Mouse (Mus musculus): ENCODE measurements around the gene Kcnj1. TPM values are rescaled to one million over a fixed set of nuclear protein-coding genes. Genes with fewer than 3 reads are reported as not detected.

Gene Kcnj1
- polyA plus RNA-seq, 1 experiment from 2014 or later, result 0.09 TPM

DNA sequence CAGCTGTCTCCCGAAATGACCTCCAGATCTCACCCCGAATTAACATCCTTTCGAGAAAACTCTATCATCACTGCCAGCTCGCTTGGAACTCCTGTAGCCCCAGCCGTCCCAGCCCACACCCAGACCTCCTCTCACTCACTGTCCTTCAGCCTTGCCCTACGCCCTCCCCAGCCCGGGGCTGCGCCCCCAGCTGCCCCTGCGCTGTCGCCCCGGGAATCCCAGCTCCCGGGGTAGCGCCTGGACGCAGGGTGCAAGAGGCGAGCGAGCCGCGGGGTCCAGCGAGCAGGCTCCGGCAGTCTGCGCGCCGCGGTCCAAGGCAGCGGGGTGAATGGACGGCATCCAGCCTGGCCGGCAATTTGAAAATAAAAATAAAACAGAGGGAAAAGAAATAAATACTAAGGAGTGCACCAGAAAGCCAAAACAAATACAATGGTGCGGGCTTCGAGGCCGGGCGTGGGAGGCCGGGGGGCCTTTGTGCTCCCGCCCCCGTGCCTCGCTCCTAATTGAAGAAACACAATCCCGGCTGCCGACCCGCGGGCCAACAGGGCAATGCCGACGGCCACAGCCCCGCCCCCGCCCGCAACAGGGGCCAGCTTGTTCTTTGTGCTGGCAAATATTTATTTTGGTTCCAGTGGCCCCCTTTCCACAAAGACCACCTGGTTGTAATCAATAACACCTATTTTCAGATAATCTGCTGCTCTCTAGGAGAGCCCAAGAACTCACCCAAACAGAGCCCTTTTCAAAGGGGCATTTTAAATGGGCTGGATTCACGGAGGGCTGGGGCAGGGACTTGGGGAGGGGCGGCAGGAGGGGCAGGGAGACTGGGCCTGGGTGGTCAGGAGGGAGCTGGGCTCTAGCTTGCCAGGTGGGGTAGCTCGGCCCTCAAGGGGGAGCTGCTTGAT is 37.0 kb downstream of the Kcnj1 start:
- ATAC-seq (ENCODE audit: low FRiP score) (peak; percentile 51; the same call in 1 of the 2 replicates), DNase-seq (ENCODE audit: low spot score) (no peak)
- Histone ChIP-seq H3K9ac (peak overlapping the region; percentile 55), H3K4me2 (replicated peaks) (peak overlapping the region; percentile 69), H3K9me3 (ENCODE audit: control insufficient read depth, low read length) (no peaks in the 10 kb centered on the region), H3K36me3 (replicated peaks; ENCODE audit: control insufficient read depth, insufficient read depth) (no peaks in the 10 kb centered on the region), H3K4me1 (replicated peaks; ENCODE audit: control insufficient read depth, insufficient read depth, low read length) (peaks cover 9% of the 10 kb centered on the region), H3K27me3 (ENCODE audit: control insufficient read depth, insufficient read depth, low read length) (peaks cover 30% of the 10 kb centered on the region), H3K27ac (no peak overlapping the region), H3K4me3 (replicated peaks; ENCODE audit: low read length) (peak overlapping the region; percentile 36)
- 1% methylated on average over 47 of the region's 47 CpGs for WGBS

GRCm38 (mm10) chr9:32410671-32411070 is 38.4 kb downstream of the Kcnj1 start:
- 92% methylated on average over 5 of the region's 5 CpGs for WGBS

DNA sequence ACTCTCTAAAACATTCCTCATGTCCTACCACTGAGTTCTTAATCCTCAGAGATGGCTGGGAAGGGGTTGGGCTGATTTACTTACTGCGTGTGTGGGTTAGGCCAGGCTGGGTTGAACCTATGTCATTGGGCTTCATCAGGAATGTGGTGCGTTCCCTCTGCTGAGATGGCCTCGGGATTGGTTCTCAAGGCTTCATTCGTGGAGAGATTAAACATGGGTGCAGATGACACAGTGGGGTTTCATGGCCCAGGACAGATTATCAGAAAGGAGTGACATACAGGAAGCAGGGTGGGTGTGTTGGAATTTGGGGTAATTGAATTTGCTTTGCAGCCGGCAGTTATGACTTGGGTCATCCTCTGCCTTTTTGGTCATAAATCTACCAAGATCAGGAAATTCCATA is 39.2 kb downstream of the Kcnj1 start:
- ATAC-seq (ENCODE audit: low FRiP score), result no peak
- 89% methylated on average over 5 of the region's 5 CpGs for WGBS

More at GRCm38 (mm10) chr9:32410671-32411070, 38.4 kb downstream of the Kcnj1 start:
- DNase-seq (ENCODE audit: low spot score) (no peak), ATAC-seq (ENCODE audit: low FRiP score) (no peak)
- no peak overlapping the region for H3K27ac ChIP-seq
- no peak overlapping the region for H3K9ac ChIP-seq
- H3K27me3 ChIP-seq (ENCODE audit: control insufficient read depth, insufficient read depth, low read length), result peaks cover 30% of the 10 kb centered on the region
- H3K4me3 ChIP-seq (replicated peaks; ENCODE audit: low read length), result no peak overlapping the region
- H3K4me2 ChIP-seq (replicated peaks), result no peak overlapping the region
- no peaks in the 10 kb centered on the region for H3K36me3 ChIP-seq (replicated peaks; ENCODE audit: control insufficient read depth, insufficient read depth)
- peaks cover 9% of the 10 kb centered on the region; the same call in 1 of the 2 replicates for H3K4me1 ChIP-seq (replicated peaks; ENCODE audit: control insufficient read depth, insufficient read depth, low read length)
- H3K9me3 ChIP-seq (ENCODE audit: control insufficient read depth, low read length), result no peaks in the 10 kb centered on the region

GRCm38 (mm10) chr9:32412836-32413580 is 40.7 kb downstream of the Kcnj1 start:
- no peak for DNase-seq (ENCODE audit: low spot score)
- WGBS, result 67% methylated on average over 10 of the region's 10 CpGs

More for the DNA sequence above, 39.2 kb downstream of the Kcnj1 start:
- Histone ChIP-seq H3K27ac (no peak overlapping the region), H3K9ac (no peak overlapping the region), H3K4me1 (replicated peaks; ENCODE audit: control insufficient read depth, insufficient read depth, low read length) (peaks cover 9% of the 10 kb centered on the region; the same call in 1 of the 2 replicates), H3K9me3 (ENCODE audit: control insufficient read depth, low read length) (no peaks in the 10 kb centered on the region), H3K4me2 (replicated peaks) (no peak overlapping the region), H3K4me3 (replicated peaks; ENCODE audit: low read length) (no peak overlapping the region), H3K27me3 (ENCODE audit: control insufficient read depth, insufficient read depth, low read length) (peaks cover 26% of the 10 kb centered on the region), H3K36me3 (replicated peaks; ENCODE audit: control insufficient read depth, insufficient read depth) (no peaks in the 10 kb centered on the region)
- DNase-seq (ENCODE audit: low spot score), result no peak

GRCm38 (mm10) chr9:32414956-32415355 is 42.7 kb downstream of the Kcnj1 start:
- Histone ChIP-seq H3K27me3 (ENCODE audit: control insufficient read depth, insufficient read depth, low read length) (0 out of 2 replicates have a peak, but pooled peaks cover 12% of the 10 kb centered on the region), H3K4me1 (replicated peaks; ENCODE audit: control insufficient read depth, insufficient read depth, low read length) (no peaks in the 10 kb centered on the region), H3K4me3 (replicated peaks; ENCODE audit: low read length) (no peak overlapping the region), H3K9ac (no peak overlapping the region), H3K27ac (no peak overlapping the region), H3K9me3 (ENCODE audit: control insufficient read depth, low read length) (no peaks in the 10 kb centered on the region), H3K4me2 (replicated peaks) (no peak overlapping the region), H3K36me3 (replicated peaks; ENCODE audit: control insufficient read depth, insufficient read depth) (no peaks in the 10 kb centered on the region)
- WGBS, result 50% methylated on average over 1 of the region's 1 CpGs
- DNase-seq (ENCODE audit: low spot score) (no peak), ATAC-seq (ENCODE audit: low FRiP score) (no peak)

More at GRCm38 (mm10) chr9:32412836-32413580, 40.7 kb downstream of the Kcnj1 start:
- Histone ChIP-seq H3K36me3 (replicated peaks; ENCODE audit: control insufficient read depth, insufficient read depth) (no peaks in the 10 kb centered on the region), H3K9ac (no peak overlapping the region), H3K4me3 (replicated peaks; ENCODE audit: low read length) (no peak overlapping the region), H3K4me1 (replicated peaks; ENCODE audit: control insufficient read depth, insufficient read depth, low read length) (peaks cover 9% of the 10 kb centered on the region; the same call in 1 of the 2 replicates), H3K27ac (no peak overlapping the region), H3K27me3 (ENCODE audit: control insufficient read depth, insufficient read depth, low read length) (peaks cover 17% of the 10 kb centered on the region; the same call in 1 of the 2 replicates), H3K4me2 (replicated peaks) (no peak overlapping the region), H3K9me3 (ENCODE audit: control insufficient read depth, low read length) (no peaks in the 10 kb centered on the region)
- ATAC-seq (ENCODE audit: low FRiP score), result no peak

GRCm38 (mm10) chr9:32415952-32416351 is 43.7 kb downstream of the Kcnj1 start:
- H3K9ac ChIP-seq, result no peak overlapping the region
- 98% methylated on average over 3 of the region's 3 CpGs for WGBS
- ATAC-seq (ENCODE audit: low FRiP score), result no peak

DNA sequence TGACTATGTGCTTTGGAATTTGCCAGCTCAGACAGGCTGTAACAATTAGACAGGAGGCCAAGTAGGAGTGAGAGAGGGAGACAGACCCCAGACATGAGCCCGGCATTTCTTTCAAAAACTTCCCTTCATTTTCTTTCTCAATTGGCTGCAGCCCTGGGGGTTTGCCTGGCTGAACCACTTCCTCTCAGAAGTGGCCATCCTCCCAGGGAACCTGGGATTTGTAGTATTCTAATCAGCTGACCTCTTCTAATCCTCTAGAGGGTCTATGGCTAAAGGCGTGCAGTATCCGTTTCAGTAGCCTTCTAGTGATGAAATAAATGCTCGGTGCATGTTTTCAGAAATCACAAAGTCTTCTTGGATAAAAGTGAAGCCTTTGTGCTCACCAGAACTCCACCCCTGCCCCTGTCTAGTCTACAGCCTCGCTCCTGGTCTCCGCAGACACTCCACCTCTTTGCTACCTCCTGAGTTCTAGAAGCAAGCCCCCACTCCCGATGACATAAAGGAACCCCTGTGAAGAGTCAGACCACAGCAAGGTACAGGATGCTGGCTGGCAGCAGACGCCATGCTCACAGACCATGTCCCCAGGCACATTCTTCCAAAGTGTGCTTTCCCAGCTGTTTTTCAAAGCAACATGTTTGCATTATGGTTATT is 45.3 kb downstream of the Kcnj1 start:
- H3K27me3 ChIP-seq (ENCODE audit: control insufficient read depth, insufficient read depth, low read length), result no peaks in the 10 kb centered on the region
- H3K4me2 ChIP-seq (replicated peaks), result no peak overlapping the region
- no peaks in the 10 kb centered on the region for H3K4me1 ChIP-seq (replicated peaks; ENCODE audit: control insufficient read depth, insufficient read depth, low read length)
- no peak overlapping the region for H3K27ac ChIP-seq
- no peaks in the 10 kb centered on the region for H3K9me3 ChIP-seq (ENCODE audit: control insufficient read depth, low read length)
- H3K36me3 ChIP-seq (replicated peaks; ENCODE audit: control insufficient read depth, insufficient read depth), result no peaks in the 10 kb centered on the region
- DNase-seq (ENCODE audit: low spot score), result no peak
- ATAC-seq (ENCODE audit: low FRiP score), result no peak
- WGBS, result 50% methylated on average over 8 of the region's 8 CpGs
- H3K9ac ChIP-seq, result no peak overlapping the region
- no peak overlapping the region for H3K4me3 ChIP-seq (replicated peaks; ENCODE audit: low read length)

More at GRCm38 (mm10) chr9:32415952-32416351, 43.7 kb downstream of the Kcnj1 start:
- H3K27ac ChIP-seq, result no peak overlapping the region
- no peaks in the 10 kb centered on the region for H3K9me3 ChIP-seq (ENCODE audit: control insufficient read depth, low read length)
- no peak overlapping the region for H3K4me2 ChIP-seq (replicated peaks)
- H3K4me1 ChIP-seq (replicated peaks; ENCODE audit: control insufficient read depth, insufficient read depth, low read length), result no peaks in the 10 kb centered on the region
- no peak overlapping the region for H3K4me3 ChIP-seq (replicated peaks; ENCODE audit: low read length)
- DNase-seq (ENCODE audit: low spot score), result no peak
- 0 out of 2 replicates have a peak, but pooled peaks cover 7% of the 10 kb centered on the region for H3K27me3 ChIP-seq (ENCODE audit: control insufficient read depth, insufficient read depth, low read length)
- no peaks in the 10 kb centered on the region for H3K36me3 ChIP-seq (replicated peaks; ENCODE audit: control insufficient read depth, insufficient read depth)

GRCm38 (mm10) chr9:32420711-32421110 is 48.4 kb downstream of the Kcnj1 start:
- H3K9ac ChIP-seq, result no peak overlapping the region
- no peak for DNase-seq (ENCODE audit: low spot score)
- H3K4me2 ChIP-seq (replicated peaks), result no peak overlapping the region
- ATAC-seq (ENCODE audit: low FRiP score), result no peak
- H3K36me3 ChIP-seq (replicated peaks; ENCODE audit: control insufficient read depth, insufficient read depth), result no peaks in the 10 kb centered on the region
- H3K27me3 ChIP-seq (ENCODE audit: control insufficient read depth, insufficient read depth, low read length), result no peaks in the 10 kb centered on the region
- H3K27ac ChIP-seq, result no peak overlapping the region
- H3K4me3 ChIP-seq (replicated peaks; ENCODE audit: low read length), result no peak overlapping the region
- no peaks in the 10 kb centered on the region for H3K9me3 ChIP-seq (ENCODE audit: control insufficient read depth, low read length)
- no peaks in the 10 kb centered on the region for H3K4me1 ChIP-seq (replicated peaks; ENCODE audit: control insufficient read depth, insufficient read depth, low read length)

GRCm38 (mm10) chr9:32425321-32425720 is 53.0 kb downstream of the Kcnj1 start:
- H3K4me3 ChIP-seq (replicated peaks; ENCODE audit: low read length), result no peak overlapping the region
- H3K9ac ChIP-seq, result no peak overlapping the region
- 76% methylated on average over 7 of the region's 7 CpGs for WGBS
- no peak for DNase-seq (ENCODE audit: low spot score)
- ATAC-seq (ENCODE audit: low FRiP score), result no peak
- H3K4me1 ChIP-seq (replicated peaks; ENCODE audit: control insufficient read depth, insufficient read depth, low read length), result no peaks in the 10 kb centered on the region
- no peak overlapping the region for H3K4me2 ChIP-seq (replicated peaks)
- no peaks in the 10 kb centered on the region for H3K9me3 ChIP-seq (ENCODE audit: control insufficient read depth, low read length)
- H3K27ac ChIP-seq, result no peak overlapping the region
- no peaks in the 10 kb centered on the region for H3K36me3 ChIP-seq (replicated peaks; ENCODE audit: control insufficient read depth, insufficient read depth)
- H3K27me3 ChIP-seq (ENCODE audit: control insufficient read depth, insufficient read depth, low read length), result no peaks in the 10 kb centered on the region

All from hindbrain, embryonic 14.5 days (tissue).